In the genomic region with DNA sequence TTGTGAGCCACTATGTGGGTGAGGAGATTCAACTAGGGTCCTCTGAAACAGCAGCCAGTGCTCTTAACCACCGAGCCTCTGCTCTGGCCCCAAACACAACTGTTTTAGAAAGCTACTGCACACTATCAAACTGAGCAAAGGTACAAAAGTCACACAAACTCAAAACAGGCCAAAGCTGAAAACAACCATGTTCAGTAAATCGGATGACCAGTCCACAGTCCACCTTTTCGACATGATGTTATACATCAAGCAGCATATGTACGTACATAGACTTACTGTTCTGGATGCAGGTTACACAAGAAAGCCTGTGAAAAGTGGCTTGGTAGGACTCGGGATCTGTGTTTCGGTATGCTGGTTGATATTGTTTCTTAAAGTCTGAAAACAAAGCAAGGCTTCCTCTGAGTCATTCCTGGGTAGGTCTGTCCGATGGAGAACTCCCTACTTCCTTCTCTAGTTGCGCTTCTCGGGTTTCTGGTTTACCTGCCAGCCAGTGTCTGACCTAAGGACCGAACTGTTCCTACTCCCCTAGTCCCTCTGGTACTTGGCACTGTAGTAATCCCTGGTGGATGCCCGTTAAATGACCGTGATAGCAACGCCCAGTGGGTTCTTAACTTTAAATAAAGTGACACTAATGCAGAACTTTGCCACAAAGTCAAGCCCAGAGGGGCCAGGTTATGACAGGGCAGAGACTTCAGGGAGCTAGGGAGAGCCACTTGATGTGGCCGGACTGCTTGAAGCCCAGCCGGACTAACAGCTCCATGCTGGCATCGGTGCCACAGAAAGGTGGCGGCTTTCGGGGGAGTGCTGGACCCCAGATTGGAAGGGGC, we compare ENCODE assay signal across 7 mouse cellular contexts. TPM values are rescaled to one million over a fixed set of nuclear protein-coding genes. Genes with fewer than 3 reads are reported as not detected.
DNase-seq lines count a peak whose midpoint lies in the region; ATAC-seq and TF ChIP-seq lines count a peak whose summit lies in the region.

No protein-coding gene starts in this region.

- H3K9ac ChIP-seq in lung, postnatal 0 days (replicated peaks; ENCODE audit: low read depth) = peak overlapping the region; percentile 72
- peak overlapping the region; percentile 82 for H3K9ac ChIP-seq in embryonic facial prominence, embryonic 13.5 days
- H3K9ac ChIP-seq in midbrain, embryonic 15.5 days = peak overlapping the region; percentile 31

- no peaks in the 10 kb centered on the region for H3K27me3 ChIP-seq in lung, postnatal 0 days (replicated peaks; ENCODE audit: insufficient read depth, low read length)
- no peaks in the 10 kb centered on the region for H3K27me3 ChIP-seq in embryonic facial prominence, embryonic 13.5 days
- H3K27me3 ChIP-seq in midbrain, embryonic 15.5 days (replicated peaks) = no peaks in the 10 kb centered on the region

- H3K27ac ChIP-seq in lung, postnatal 0 days (ENCODE audit: low read length) = peak overlapping the region; percentile 71
- H3K27ac ChIP-seq in embryonic facial prominence, embryonic 13.5 days = peak overlapping the region; percentile 72; the same call in 1 of the 2 replicates
- H3K27ac ChIP-seq in midbrain, embryonic 15.5 days = no peak overlapping the region

- peaks cover 9% of the 10 kb centered on the region; the same call in 1 of the 2 replicates for H3K4me1 ChIP-seq in lung, postnatal 0 days (ENCODE audit: insufficient read depth, low read depth, low read length)
- peaks cover 18% of the 10 kb centered on the region for H3K4me1 ChIP-seq in embryonic facial prominence, embryonic 13.5 days
- peaks cover 10% of the 10 kb centered on the region for H3K4me1 ChIP-seq in midbrain, embryonic 15.5 days

- ATAC-seq in lung, postnatal 0 days = peak; percentile 71
- ATAC-seq in embryonic facial prominence, embryonic 13.5 days (ENCODE audit: insufficient number of reproducible peaks, insufficient read depth, low FRiP score, low TSS enrichment, low read depth) = peak; percentile 32
- peak; percentile 65 for ATAC-seq in midbrain, embryonic 15.5 days (replicated peaks)

- TF ChIP-seq EP300 in lung, postnatal 0 days (IDR thresholded peaks at IDR 0.05) = no peak

- peak; percentile 42 for DNase-seq in lung, postnatal 0 days (ENCODE audit: low spot score)
- no peak for DNase-seq in lung, postnatal 25 days (ENCODE audit: low spot score)
- peak; percentile 53 for DNase-seq in induced T-regulatory cell, adult 2 months (ENCODE audit: low read depth)
- DNase-seq in layer of hippocampus, adult 18-20 months (ENCODE audit: low spot score in 2 of 2) = no peak
- DNase-seq in frontal cortex, postnatal 10 days (ENCODE audit: low spot score in 2 of 2) = no peak

- 22% methylated on average over 18 of the region's 18 CpGs for WGBS in lung, postnatal 0 days
- WGBS in embryonic facial prominence, embryonic 13.5 days = 23% methylated on average over 18 of the region's 18 CpGs
- 25% methylated on average over 18 of the region's 18 CpGs for WGBS in midbrain, embryonic 15.5 days

- H3K4me3 ChIP-seq in lung, postnatal 0 days (ENCODE audit: low read depth, low read length) = peak overlapping the region; percentile 68
- H3K4me3 ChIP-seq in embryonic facial prominence, embryonic 13.5 days = peak overlapping the region; percentile 64
- H3K4me3 ChIP-seq in midbrain, embryonic 15.5 days = peak overlapping the region; percentile 44

- H3K4me2 ChIP-seq in lung, postnatal 0 days (replicated peaks; ENCODE audit: low read depth, low read length) = peak overlapping the region; percentile 79
- H3K4me2 ChIP-seq in embryonic facial prominence, embryonic 13.5 days = peak overlapping the region; percentile 73
- peak overlapping the region; percentile 63 for H3K4me2 ChIP-seq in midbrain, embryonic 15.5 days

- H3K9me3 ChIP-seq in lung, postnatal 0 days (ENCODE audit: low read length) = no peaks in the 10 kb centered on the region
- no peaks in the 10 kb centered on the region for H3K9me3 ChIP-seq in embryonic facial prominence, embryonic 13.5 days
- no peaks in the 10 kb centered on the region for H3K9me3 ChIP-seq in midbrain, embryonic 15.5 days

- no peaks in the 10 kb centered on the region for H3K36me3 ChIP-seq in lung, postnatal 0 days (ENCODE audit: insufficient read depth, low read length)
- H3K36me3 ChIP-seq in embryonic facial prominence, embryonic 13.5 days = peaks cover 2% of the 10 kb centered on the region
- no peaks in the 10 kb centered on the region for H3K36me3 ChIP-seq in midbrain, embryonic 15.5 days (replicated peaks)

- no peak for TF ChIP-seq CTCF in lung, postnatal 0 days (IDR thresholded peaks at IDR 0.05)

RNA-seq across cellular contexts. Expression of a gene that starts 0.8 kb away (rescaled TPM):
- polyA plus RNA-seq in lung, postnatal 0 days (2015; fragmentation: Nextera tagmentation; extraction: Ambion mirVana) = 125 and 130 TPM in 2 replicates
- polyA plus RNA-seq in embryonic facial prominence, embryonic 13.5 days (2015; fragmentation: Nextera tagmentation; extraction: Ambion mirVana) = 129 and 145 TPM in 2 replicates
- polyA plus RNA-seq in midbrain, embryonic 15.5 days (2015; fragmentation: Nextera tagmentation; extraction: Ambion mirVana) = 65.3 and 65.8 TPM in 2 replicates
- total RNA-seq in layer of hippocampus, adult 18-20 months (2021) = 10 to 100 TPM; 65.8 to 69.0 TPM

RNA-seq across cellular contexts. Expression of a gene that starts 0.9 kb away (rescaled TPM):
- polyA plus RNA-seq in lung, postnatal 0 days (2015; fragmentation: Nextera tagmentation; extraction: Ambion mirVana) = 11.0 and 11.5 TPM in 2 replicates
- polyA plus RNA-seq in embryonic facial prominence, embryonic 13.5 days (2015; fragmentation: Nextera tagmentation; extraction: Ambion mirVana) = 11.8 and 12.4 TPM in 2 replicates
- polyA plus RNA-seq in midbrain, embryonic 15.5 days (2015; fragmentation: Nextera tagmentation; extraction: Ambion mirVana) = 4.4 and 5.3 TPM in 2 replicates
- total RNA-seq in layer of hippocampus, adult 18-20 months (2021) = 1 to 10 TPM; 2.1 to 2.4 TPM

RNA-seq across cellular contexts. Expression of a gene that starts 11.7 kb away (rescaled TPM):
- polyA plus RNA-seq in lung, postnatal 0 days (2015; fragmentation: Nextera tagmentation; extraction: Ambion mirVana) = 22.5 and 23.2 TPM in 2 replicates
- polyA plus RNA-seq in embryonic facial prominence, embryonic 13.5 days (2015; fragmentation: Nextera tagmentation; extraction: Ambion mirVana) = 41.8 and 44.9 TPM in 2 replicates
- polyA plus RNA-seq in midbrain, embryonic 15.5 days (2015; fragmentation: Nextera tagmentation; extraction: Ambion mirVana) = 49.6 and 51.8 TPM in 2 replicates
- total RNA-seq in layer of hippocampus, adult 18-20 months (2021) = 10 to 100 TPM; 33.1 to 35.0 TPM

RNA-seq across cellular contexts. Expression of a gene that starts 23.3 kb away (rescaled TPM):
- 39.4 and 44.4 TPM in 2 replicates for polyA plus RNA-seq in lung, postnatal 0 days (2015; fragmentation: Nextera tagmentation; extraction: Ambion mirVana)
- polyA plus RNA-seq in embryonic facial prominence, embryonic 13.5 days (2015; fragmentation: Nextera tagmentation; extraction: Ambion mirVana) = 76.2 and 82.1 TPM in 2 replicates
- polyA plus RNA-seq in midbrain, embryonic 15.5 days (2015; fragmentation: Nextera tagmentation; extraction: Ambion mirVana) = 80.3 and 81.2 TPM in 2 replicates
- total RNA-seq in layer of hippocampus, adult 18-20 months (2021) = 10 to 100 TPM; 21.1 to 21.2 TPM

Comparison
In these comparisons a context has a peak if more than half of its experiments do, and no peak if none do; other contexts are left out.
1. DNase-seq: peak in lung, postnatal 0 days (single experiment) and induced T-regulatory cell, adult 2 months (single experiment); none in lung, postnatal 25 days (single experiment), layer of hippocampus, adult 18-20 months (0 of 2) and frontal cortex, postnatal 10 days (0 of 2).
2. H3K9ac ChIP-seq: peak in every context shown above with its lines; median percentile 82 in embryonic facial prominence, embryonic 13.5 days; 72 in lung, postnatal 0 days; 31 in midbrain, embryonic 15.5 days.
3. Peak in every context shown above with its lines, with median percentiles within 50 percentile points of each other: ATAC-seq, H3K4me2 ChIP-seq and H3K4me3 ChIP-seq.